Mouse (Mus musculus) kidney, postnatal 36 days (tissue): ENCODE results near the gene Prok2.
A peak's percentile ranks its signal among the peaks of the same experiment; 100 is the strongest.

Source experiments
- DNase-seq, 2 experiments: peaks; one replicate each; pipeline ENCODE4 v3.0.0; 2021 to 2022; ENCODE audit warnings: mixed read lengths in 2 of 2

Prok2 gene

DNA sequence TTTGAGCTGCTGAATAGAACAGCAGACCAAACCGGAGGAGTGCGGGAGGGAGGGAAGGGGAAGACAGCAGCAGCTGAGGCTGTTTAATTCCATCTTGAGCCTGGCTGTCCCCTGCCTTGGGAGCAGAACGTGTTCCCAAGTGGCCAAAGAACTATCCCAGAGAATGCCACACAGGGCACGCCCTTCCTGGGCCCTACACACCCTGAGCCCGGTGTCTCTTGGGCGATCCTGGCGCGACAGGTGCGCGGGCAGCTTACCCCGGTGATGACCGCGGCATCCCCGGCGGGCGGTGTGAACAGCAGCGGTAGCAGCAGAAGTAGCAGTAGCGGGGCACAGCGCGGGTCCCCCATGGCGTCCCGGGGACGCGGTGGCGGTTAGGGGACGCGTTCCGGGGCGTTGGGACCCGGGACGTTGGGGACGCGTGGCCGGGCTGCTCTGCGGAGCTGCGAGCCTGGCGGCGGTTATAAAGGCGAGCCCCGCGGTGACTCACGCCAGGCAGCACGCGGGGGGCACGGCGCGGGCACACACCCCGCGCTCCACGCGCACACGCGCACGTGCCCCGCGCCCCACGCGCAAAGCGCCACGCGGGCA is at the start of gene Prok2:
Gene Prok2 (minus strand): TSS at position 422 of the 591 bp plus-strand sequence.
- DNase-seq: peak in 1 of 2 experiments; percentile 12

DNA sequence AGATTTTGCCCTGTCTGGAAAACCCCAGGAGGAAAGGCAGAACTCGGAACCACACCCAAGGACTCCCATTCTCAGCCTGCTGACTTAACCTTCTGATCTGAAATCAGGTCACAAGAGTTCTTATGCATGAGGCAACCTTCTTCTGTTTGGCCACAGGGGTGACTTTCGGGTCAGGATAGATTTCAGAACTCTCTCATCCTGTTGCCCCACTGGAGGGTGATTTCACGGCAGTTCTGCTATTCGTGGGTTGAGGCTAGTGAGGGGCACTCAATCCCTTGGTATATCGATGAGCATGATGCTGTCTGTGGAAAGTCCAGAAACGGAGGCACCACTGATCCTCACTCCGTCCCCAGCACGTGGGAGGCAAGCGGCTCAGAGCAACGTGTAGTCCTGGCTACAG is 48.5 kb upstream of the Prok2 start:
- DNase-seq: no peak

DNA sequence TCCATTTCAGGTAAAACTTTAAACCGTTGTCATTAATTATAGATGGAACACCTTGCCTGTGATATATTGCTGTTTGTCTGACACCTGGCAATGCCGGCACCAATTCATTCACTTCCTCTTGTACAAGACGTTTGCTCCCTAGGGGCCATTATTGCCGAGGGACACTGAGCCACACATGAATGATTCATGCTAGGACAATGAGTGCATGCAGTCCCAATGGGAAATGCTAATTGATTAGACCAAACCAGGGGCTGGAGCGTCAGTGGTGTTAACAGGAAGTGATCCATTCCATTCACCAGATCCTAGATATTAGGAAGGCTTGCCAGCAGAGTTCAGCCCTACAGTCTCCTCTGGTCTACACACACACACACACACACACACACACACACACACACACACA is 42.3 kb upstream of the Prok2 start:
- DNase-seq: no peak

DNA sequence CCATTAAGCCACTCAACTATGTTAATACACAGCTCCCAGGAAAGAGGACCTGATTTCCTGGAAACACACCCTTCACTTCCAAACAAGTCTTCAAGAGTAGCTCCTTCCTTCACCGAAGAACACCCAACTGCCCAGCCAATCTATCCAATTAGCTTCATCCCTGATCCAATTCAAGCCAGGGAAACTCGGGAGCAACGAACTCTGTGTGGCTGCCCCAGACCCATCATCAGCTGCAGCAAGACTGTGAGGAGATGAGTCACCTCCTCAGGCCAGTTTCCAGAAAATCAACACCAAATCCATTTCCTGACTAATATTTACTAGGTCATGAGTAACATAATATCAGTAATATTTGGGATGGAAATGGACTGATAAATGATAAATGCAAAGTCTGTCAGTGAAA is 38.7 kb upstream of the Prok2 start:
- no peak for DNase-seq

DNA sequence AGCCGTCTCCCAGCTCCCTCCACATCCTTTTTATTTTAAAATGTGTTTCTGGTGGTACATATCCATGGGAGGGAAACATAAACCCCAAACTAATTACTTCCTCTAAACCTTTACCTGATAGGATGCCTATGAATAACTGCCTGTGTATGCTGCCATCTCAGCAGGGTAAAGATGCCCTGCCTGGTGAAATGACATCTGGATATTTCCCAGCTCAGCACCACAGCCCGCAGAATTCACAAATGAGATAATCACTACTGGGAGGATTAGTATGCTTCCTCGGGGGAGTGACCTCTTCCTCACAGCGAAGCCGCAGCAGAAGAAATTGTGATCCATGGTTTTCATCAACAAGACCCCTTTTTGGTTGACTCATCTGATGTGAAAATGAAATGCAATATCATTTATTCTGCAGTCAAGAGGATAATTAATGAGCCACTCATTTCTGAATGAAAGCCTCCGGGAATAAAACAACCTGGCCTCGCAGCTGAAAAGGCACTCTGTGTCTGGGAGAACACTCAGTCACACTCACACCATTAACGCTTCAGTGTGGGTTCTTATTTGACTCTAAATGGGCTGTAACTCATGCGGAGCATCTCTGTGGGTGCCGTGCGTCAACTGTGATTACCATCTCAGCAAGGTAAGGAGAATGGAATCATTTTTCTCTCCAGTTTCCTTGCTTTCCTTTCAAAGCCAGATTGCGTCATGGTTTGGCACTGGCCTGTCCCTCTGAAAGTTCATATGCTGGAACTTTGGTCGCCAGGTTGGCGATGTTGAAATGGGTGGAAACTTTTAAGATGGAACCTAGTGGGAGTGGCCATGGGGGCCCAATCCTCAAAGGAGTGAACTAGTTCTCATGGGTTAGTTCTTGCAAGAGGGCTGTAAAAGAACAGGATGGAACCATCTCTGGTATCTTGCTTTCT is 36.1 kb upstream of the Prok2 start:
- DNase-seq: no peak

DNA sequence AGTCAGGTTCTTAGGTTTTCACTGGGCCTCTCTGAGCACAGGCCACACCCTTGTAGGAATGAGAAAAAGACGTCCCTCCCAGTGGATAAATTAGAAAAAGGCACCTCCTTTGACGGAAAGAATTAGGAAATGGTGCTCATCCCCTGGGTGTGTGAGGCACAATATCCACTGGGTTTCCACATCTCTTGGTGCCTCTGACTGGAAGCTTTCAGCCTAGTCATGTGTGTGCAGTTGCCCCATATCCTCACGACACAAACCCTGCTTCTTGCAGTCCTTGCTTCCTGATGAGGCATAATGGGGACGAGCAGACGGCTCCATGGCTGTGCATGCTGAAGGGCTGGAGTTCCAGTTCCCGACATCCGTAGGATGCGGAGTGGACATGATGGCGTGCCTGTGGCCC is 29.9 kb upstream of the Prok2 start:
- no peak for DNase-seq

DNA sequence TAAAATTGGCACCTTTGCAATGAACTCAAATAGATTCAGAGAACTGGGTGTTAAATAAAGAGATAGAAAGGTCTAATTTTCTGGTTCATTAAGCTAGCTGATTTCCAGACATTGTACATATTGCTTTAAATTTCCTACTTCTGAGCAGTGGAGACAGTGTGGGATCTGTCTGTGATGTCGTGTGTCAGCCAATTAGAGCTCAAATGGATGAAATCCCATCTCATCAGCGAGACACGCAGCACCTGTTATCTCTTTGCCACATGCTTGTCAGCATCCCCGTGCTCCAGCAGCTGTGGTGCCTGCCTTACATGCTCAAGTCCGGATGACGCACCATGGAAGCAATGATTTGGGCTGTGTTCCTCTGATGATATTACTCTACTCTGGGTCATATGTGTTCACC is 25.1 kb upstream of the Prok2 start:
- DNase-seq: no peak

DNA sequence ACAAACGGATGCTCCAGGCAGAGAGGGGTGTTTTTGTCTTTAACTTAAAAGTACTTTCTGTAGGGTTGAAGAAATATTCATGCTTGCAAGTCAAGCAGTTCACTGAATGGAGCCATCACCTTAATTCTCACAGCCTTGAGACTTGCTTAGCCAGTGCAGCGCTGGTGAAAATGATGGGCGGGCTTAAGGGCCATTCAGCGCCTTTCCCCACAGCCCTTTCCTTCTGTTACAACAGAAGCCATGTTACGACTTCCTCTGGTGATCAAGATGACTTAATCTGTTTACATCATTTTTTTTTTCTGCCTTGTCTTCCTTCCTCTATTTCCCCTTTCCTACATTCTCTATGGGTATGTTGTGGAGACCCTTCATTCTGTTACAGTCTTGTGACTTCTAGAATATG is 20.1 kb upstream of the Prok2 start:
- DNase-seq: no peak

DNA sequence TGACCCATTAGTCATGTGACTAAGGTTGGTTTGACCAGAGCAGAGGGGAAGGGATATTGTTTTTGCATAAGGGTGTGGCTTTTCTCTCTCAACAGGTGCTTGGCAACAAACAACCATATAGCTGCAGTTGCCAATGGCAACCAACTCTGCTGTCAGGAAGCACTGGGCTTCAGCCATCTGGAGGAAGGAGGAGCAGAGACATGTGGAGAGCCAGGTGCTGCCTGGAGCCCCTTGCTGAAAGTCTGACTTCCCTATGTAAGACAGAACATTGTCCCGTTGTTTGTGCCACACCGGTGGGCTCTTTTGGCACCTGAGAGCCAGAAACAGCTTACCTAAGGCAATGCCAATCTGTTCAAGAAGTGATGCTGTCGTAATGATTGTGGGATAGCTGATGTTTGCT is 16.7 kb upstream of the Prok2 start:
- DNase-seq: no peak

DNA sequence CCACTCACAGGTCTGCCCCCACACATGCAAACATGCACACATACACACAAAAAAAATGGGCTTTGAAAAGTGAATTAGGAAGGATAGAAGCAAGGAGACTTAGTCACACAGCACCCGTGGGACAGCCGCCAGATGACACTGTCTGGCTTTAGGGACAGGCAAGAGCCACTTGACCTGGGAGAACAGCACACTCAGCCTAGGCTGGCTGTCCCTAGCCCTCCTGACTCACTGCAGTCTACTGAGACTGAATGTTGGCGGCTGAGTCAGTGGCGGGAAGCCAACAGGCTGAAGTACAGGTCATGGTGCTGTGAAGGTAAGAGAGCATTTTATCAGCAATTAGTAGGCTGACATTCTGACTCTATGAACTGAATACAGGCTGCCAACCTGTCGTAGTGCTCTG is 8.5 kb upstream of the Prok2 start:
- DNase-seq: peak; percentile 21 to 67

DNA sequence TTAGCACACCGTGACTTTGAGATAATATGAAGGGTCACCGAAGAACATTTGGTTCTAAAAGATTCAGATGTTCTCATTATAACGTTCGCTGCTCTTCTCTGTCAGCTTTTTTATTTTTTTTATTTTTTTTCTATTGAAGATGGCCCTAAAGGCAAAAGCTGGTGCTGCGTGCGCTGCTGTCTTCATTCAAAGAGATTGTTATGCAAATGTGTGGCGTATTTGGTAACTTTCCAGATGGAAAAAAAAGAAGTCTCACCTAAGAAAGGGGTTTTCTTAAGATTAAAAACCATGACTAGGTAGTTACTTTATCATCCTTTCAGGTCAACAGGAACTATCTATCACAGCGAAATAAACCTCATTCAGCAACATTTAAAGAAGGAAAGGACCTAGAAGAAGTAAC is 6.5 kb upstream of the Prok2 start:
- no peak for DNase-seq

DNA sequence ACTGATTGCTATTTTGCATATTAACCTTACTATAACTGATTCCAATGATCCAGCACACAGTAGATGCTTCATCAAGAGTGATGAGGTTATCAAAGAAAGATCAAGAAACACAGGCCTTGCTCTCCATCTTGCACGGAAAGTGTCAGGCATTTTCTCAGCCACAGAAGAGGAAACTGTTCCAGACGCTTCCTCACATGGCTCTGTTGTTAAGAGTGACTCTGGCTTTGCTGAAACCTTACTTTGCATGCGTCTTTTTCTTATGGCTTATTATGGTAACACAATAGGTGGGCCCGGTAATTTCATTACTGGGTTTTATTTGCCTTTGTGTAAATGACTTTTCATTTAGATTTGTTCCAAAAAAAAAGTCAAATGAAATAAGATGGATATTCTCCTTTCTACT is 5.7 kb upstream of the Prok2 start:
- DNase-seq: no peak

DNA sequence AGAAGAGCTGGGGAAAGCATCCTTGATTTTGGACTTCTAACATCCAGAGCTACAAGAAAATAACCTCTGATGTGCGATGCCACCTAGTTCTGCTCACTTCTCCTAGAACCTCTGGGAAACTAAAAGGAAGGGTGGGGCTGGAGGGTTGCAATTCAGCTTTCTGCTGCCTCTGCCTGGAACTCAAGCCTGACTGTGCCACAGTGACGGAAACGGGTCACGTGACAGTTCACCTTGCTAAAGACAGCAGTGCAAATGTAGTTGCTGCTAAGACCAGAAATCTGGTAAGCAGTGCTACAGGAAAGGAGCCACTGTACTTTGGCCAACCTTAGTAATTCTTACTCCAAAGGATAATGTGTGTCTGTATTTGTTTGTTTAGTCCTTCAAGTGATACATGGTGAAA is 3.7 kb upstream of the Prok2 start:
- DNase-seq: no peak

DNA sequence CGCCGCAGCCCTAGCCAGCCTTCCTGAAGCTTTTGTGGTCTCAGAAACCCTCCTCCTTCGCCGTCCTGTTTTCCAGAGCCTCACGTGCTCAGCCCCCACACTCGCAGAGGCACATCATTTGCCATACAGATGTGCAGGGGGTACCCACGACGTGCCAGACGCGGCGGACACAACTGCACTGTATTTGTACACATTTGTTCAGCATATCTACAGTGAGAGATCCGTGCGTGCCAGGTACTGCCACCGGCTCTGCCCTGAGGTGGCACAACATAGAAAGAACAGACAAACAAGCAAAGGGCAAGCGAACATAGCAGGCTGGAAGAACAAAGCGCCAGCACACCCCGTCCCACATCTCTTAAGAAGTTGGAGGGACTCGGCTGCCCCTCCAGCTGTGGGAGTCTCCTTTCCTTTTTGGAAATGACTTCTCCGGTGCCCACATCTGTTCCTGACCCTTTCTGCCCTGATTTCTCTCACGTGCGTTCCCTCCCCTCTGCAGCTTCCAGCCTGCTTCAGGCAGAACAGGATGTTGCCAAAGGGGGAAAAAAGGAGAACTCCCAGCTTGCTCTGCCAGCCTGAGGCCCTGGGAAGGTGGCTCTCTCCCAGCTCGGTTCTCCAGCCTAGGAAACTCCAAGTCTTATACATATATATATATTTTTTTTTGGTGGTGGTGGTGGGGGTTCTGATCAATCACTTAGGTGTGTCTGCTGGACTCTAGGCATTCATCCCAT is 548 bp upstream of the Prok2 start:
- no peak for DNase-seq

DNA sequence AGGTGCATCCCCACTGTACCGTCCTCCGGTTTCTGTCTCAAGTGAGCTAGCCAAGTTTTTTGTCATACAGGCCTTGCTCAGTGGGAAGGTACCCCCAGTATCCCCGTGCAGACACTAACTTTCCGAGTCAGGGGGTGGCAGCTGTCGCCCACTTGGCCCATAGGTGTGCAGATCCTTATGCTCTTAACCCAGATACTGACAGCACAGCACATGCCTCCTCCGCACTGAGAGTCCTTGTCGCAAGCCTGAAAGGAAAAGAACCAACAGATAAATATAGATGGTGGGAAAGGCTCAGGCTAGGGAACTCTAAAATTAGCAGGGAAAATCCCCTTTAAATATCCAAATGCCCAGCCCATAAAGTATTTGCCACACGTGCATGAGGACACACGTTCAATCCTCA is 3.8 kb downstream of the Prok2 start:
- DNase-seq: no peak

DNA sequence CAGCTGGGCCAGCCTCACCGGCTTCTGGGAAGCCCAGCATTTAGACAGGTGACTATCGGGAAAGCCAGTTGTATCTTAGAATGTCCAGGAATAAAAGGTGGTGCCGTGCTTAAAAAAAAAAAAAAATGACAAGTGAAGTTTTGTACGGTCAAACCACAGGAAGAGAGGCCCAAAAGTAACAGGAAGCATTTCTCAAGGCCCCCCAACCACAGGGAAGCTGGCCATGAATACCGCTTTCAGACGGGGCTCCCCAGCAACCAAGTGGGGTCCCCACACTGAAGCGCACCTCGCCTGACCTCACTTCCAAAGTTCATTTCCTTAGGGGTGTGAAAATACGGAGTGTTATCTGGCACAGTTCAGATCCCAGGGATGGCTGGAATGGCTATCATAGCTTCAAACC is 5.2 kb downstream of the Prok2 start:
- DNase-seq: no peak

DNA sequence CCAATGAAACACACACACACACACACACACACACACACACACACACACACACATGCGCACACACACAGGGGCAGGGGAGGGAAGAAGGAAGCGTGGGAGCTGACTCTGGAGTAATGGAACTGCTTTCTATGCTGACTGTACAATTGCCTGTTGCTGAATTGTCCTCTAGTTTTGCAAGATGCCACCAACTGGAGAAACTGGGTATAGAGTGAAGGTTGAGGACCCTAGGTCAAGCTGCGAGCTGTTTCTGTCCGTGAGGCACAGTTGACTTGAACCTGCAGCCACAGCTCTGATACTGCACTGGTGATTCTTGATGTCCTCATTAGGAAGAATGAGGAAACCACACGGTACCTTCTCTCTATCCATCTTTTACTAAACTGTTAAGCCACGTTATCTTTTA is 10.3 kb downstream of the Prok2 start:
- DNase-seq: no peak

DNA sequence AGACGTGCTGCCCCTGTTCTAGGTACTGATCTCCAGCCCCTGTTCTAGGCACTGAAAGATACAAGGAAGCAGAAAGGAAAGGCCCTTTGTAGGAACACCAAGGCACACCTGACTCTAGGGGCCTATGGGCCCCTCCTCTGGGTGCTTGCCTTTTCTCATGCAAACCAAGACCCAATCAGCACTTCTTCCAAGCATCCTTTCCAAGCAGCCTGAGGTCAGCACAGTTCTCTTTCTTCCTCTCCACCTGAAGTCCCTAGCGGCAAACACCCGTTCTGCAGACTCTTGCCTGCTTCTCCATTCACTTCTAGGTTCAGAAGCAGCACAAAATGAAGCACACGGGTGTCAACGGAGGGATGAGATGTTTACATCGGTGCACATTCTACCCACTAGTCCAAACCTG is 11.0 kb downstream of the Prok2 start:
- DNase-seq: no peak

DNA sequence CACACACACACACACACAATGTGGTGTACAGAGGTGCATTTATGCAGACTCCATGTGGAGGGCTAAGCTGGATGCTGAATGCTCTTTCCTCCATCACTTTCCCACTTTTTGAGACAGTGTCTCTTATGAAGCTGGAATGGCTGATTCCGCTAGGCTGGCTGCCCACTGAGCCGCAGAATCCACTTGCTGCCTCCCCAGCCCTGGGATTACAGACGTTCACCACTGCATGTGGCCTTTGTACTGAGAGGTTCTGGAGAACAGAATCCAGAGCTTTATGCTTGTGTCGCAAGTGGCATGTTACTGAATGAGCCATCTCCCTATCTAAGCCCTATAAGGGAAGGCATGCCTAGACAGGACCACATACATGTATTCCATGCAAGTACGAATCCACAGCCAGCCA is 12.9 kb downstream of the Prok2 start:
- DNase-seq: no peak

DNA sequence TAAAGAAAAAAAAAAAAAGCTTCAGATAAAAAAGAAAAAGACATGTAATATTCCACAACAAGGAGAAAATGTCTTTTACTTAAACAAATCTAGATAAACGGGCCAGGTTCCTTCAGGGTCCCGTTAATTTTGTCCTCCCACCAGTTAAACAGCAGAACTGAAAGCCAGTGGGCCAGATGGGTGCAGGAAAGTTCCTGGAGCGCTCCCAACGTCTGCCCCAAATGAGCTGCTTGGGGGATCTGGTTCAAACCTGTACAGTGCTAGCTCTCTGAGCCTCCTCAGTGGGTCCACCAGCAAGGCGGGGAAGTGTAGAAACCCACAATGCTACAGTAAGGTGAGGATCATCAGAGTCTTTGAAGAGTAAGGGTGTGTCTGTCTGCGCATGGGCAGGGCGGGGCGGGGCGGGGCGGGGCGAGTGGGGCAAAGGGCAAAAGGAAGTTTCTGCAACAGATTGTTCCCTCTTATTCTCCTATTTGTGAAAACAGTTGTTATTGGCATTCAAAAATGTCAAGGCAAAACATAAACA is 14.6 kb downstream of the Prok2 start:
- DNase-seq: no peak

DNA sequence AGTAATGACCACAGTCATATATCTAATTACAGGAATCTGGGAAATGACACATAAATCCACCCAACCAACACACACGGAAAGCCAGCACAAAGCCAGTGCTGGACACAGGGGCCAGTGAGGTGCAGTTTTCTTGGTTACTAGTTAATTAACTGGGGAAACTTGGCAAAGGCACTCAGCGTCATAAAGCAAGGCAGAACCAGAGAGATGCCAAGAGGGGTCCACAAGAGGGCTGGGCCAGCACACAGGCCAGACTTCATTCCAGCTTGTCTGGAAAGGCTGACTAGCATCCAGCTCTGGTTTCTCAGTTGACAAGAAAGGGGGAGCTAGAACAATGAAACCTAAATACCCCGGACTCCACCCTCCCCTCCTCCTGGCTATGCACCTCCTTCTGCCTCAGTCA is 25.7 kb downstream of the Prok2 start:
- peak; percentile 32 to 36 for DNase-seq

DNA sequence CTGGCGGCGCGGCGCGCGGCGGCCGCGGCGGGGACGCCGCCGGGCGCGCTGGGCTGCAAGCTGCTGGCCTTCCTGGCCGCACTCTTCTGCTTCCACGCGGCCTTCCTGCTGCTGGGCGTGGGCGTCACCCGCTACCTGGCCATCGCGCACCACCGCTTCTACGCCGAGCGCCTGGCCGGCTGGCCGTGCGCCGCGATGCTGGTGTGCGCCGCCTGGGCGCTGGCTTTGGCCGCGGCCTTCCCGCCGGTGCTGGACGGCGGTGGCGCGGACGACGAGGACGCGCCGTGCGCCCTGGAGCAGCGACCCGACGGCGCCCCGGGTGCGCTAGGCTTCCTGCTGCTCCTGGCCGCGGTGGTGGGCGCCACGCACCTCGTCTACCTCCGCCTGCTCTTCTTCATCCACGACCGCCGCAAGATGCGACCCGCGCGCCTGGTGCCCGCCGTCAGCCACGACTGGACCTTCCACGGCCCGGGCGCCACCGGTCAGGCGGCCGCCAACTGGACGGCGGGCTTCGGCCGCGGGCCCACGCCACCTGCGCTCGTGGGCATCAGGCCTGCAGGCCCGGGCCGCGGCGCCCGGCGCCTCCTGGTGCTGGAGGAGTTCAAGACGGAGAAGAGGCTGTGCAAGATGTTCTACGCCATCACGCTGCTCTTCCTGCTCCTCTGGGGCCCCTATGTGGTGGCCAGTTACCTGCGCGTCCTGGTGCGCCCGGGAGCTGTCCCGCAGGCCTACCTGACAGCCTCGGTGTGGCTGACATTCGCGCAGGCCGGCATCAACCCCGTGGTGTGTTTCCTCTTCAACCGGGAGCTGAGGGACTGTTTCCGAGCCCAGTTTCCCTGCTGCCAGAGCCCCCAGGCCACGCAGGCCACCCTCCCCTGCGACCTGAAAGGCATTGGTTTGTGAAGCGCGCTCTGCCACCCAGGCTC is 33.0 kb downstream of the Prok2 start:
- DNase-seq: peak in 1 of 2 experiments; percentile 33
